Mouse (Mus musculus) MEL (cell line): ENCODE results near the gene Gm10322.

Source experiments
- CHD1 ChIP-seq: IDR thresholded peaks from 2 replicates; pipeline ENCODE4 v1.6.1; 2012; ENCODE audit warnings: low read depth, mild to moderate bottlenecking, inconsistent platforms, low read length, improper control_type of control experiment
- CTCF ChIP-seq, 3 experiments: IDR thresholded peaks in 2 of 3; conservative IDR thresholded peaks in 1 of 3; 2 replicates each; pipeline ENCODE4 v1.5.1; 2011 to 2012; ENCODE audit warnings: low read length in 3 of 3, low read depth in 2 of 3, mild to moderate bottlenecking in 2 of 3, improper control_type of control experiment in 1 of 3, inconsistent platforms in 1 of 3, mixed read lengths in 1 of 3, moderate library complexity in 1 of 3; ENCODE audit not compliant: control insufficient read depth in 1 of 3, insufficient read depth in 1 of 3, poor library complexity in 1 of 3, severe bottlenecking in 1 of 3
- GABPA ChIP-seq: IDR thresholded peaks from 2 replicates; pipeline ENCODE4 v1.6.1; 2012; ENCODE audit warnings: low read depth, mild to moderate bottlenecking, inconsistent platforms, low read length, improper control_type of control experiment, moderate library complexity
- GATA1 ChIP-seq: IDR thresholded peaks from 2 replicates; pipeline ENCODE4 v1.6.1; 2011; ENCODE audit warnings: low read depth, low read length, improper control_type of control experiment
- POLR2A ChIP-seq, 2 experiments: IDR thresholded peaks; 2 replicates each; pipeline ENCODE4 v1.6.1; 2011 to 2012; ENCODE audit warnings: low read length in 2 of 2, mild to moderate bottlenecking in 2 of 2, control low read depth in 1 of 2, improper control_type of control experiment in 1 of 2, low read depth in 1 of 2, moderate library complexity in 1 of 2; ENCODE audit not compliant: control insufficient read depth in 1 of 2, insufficient read depth in 1 of 2, poor library complexity in 1 of 2
- RCOR1 ChIP-seq: IDR thresholded peaks from 2 replicates; pipeline ENCODE4 v1.6.1; 2012; ENCODE audit warnings: low read depth, mild to moderate bottlenecking, inconsistent platforms, low read length, improper control_type of control experiment
- ZC3H11A ChIP-seq: IDR thresholded peaks from 2 replicates; pipeline ENCODE4 v1.6.1; 2012; ENCODE audit warnings: low read depth, mild to moderate bottlenecking, inconsistent platforms, low read length, improper control_type of control experiment
- ZMIZ1 ChIP-seq: IDR thresholded peaks from 2 replicates; pipeline ENCODE4 v1.6.1; 2012; ENCODE audit warnings: low read depth, mild to moderate bottlenecking, inconsistent platforms, low read length, improper control_type of control experiment, moderate library complexity

DNA sequence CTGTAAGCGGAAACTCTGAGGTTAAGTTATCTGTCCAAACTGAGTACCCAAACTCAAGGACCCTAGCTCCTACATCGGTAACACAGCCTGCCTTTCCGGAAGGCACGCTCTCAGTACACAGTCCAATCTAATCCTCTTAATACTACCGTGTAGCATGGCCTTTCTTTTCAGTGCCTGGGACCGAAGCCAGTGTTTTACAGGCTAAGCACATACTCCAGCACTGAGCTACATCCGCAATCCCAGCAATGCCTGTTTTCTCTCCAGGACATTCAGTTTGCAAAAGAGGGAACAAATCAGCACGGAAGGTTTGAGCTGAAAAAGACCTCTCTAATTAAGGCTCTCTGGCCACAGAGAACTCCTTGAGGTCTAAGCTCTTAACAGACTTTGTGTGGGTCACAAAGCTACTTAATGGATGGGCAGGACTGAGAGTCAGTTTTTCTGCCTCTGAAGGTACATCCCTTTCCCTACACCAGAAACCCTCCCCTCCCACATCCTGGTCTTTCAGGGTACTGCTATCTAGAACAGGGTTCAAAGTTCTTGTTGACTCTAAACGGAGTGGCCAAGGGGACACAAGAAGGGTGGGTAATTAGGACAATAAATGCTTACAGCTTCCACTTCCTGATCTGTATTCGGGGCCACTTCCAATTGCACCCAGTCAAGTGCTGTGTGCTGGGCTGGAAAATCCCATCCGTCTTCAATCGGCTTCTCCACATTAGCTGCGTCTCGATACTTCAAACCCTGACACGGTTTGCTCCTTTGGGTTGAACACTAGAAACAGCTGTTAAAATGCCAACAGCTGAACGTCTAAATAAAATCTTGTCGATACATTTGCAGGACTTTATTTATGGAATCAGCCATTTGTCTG, 13.0 kb downstream of the Gm10322 start:
- no peak for TF ChIP-seq CHD1
- no peak for TF ChIP-seq CTCF (IDR thresholded peaks at IDR 0.05 in 2 of 3, conservative IDR thresholded peaks at IDR 0.05 in 1 of 3; ENCODE audit: control insufficient read depth in 1 of 3, insufficient read depth in 1 of 3, low read depth in 2 of 3, low read length in 3 of 3, poor library complexity in 1 of 3, severe bottlenecking in 1 of 3)
- no peak for TF ChIP-seq RCOR1
- no peak for TF ChIP-seq POLR2A (IDR thresholded peaks at IDR 0.05; ENCODE audit: control insufficient read depth in 1 of 2, insufficient read depth in 1 of 2, low read depth in 1 of 2, low read length in 2 of 2, poor library complexity in 1 of 2)
- TF ChIP-seq GABPA = no peak
- TF ChIP-seq GATA1 = no peak
- TF ChIP-seq ZMIZ1 = no peak
- no peak for TF ChIP-seq ZC3H11A
